Mouse (Mus musculus): ENCODE results near the gene Rnf128.
"Not testable (repeated sequence)": the region's sequence is repeated elsewhere in the genome, so short reads cannot be mapped to it uniquely, and the experiment has no call there.

Gene Rnf128

DNA sequence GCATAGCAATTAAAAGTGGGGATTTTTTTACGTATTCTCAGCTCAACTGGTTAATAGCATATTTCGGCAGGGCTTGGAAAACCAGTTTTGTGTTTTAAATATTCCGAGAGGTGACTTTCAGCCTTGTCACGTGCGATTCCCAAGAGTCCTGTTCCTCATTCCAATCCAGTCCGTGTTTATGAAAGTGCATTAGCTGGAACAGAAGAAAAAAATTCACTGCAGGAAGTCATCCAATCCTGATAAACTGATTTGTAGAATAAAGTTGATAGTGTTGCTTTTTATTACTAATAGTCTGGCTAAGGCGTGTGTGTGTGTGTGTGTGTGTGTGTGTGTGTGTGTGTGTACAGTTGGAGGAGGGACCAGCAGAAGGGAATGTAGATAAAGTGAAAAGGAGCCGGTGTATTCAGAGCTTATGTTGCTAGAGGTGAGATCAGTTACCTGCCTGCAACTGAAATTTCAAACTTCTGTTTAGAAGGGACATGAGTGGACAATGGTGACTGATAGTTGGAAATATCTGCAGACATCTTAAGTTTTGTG is at the start of gene Rnf128:
Rnf128 (plus strand) TSS at position 392 of the 537 bp plus-strand sequence.
- in situ Hi-C loops (cut with MseI, MboI) = no loop called here

- in situ Hi-C loops (cut with MseI, MboI) = no loop called here
Measured at GRCm38 (mm10) chrX:139516156-139516555, 47.0 kb upstream of the Rnf128 start.

DNA sequence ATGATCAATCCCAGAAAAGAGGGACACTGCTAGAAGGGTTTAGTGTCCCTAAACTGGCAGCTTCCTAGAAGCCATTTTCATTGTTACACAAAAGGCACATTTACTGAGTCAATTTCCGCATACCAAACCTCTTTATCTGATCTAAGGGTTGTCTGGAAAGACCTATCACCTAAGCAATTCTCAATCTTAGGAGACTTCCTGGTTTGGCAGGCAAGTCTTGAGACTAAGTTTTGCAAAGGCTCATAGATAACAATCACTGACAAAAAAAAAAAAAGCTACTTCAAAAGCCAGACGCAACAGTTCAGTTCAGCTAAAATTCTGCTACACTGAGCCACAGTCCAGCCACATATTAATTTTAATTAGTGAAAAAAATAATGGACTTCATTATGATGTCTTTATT is 43.9 kb upstream of the Rnf128 start:
- in situ Hi-C loops (cut with MseI, MboI) = no loop called here

DNA sequence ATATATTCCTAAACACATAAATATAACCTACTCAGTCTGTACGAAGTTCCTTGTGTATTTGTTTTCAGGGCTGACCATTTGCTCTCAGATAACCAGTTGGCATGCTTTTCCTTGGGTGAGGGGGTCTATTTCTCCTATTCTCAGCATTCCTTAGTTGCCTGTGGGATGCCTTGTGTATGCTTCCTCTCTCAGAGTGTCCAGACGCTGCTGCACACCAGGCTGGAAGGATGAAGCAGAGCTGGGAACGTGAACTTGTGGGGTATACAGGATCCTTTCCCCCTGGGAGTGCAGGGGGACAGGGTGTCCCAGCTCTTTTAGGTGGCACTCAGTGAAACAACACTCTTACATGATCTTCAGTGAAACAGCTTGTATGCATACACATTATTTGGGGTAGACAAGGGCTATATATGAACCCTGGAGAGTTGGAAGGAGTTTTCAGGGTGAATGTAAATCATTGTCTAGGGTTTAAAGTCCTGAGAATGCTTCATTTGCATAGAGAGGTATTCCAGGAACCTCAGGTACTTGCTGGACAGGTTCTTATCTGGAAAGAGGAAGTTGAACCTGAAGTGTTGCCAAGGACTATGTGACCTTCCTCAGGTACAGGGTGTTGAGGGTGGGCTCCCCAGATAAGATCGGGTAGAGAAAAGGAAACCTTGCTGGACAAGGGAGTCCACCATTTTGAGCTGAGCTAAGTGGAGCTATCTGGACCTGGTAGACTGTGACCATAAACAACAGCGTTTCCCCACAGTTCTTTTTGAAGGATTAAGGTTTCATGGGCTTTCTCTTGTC is 38.6 kb upstream of the Rnf128 start:
- in situ Hi-C loops (cut with MseI, MboI) = no loop called here

DNA sequence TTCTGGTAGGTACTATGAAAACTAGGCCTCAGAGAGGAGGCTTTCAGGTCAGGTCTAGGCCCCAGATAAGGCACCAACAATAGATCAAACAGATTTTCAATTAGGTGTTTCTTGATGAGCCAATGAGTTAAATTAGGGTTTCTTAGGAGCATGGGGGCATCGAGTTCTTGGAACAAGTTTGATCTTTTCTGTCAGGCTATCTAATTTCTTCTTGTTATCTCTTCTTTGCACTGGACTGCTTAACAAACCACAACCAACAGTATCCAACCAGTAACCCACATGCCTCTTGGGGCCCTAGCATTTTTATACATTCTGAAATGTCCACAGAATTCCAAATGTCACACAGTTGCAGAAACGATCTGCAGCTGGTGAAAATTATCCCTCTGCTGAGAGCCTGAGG is 37.4 kb upstream of the Rnf128 start:
- in situ Hi-C loops (cut with MseI, MboI) = no loop called here

DNA sequence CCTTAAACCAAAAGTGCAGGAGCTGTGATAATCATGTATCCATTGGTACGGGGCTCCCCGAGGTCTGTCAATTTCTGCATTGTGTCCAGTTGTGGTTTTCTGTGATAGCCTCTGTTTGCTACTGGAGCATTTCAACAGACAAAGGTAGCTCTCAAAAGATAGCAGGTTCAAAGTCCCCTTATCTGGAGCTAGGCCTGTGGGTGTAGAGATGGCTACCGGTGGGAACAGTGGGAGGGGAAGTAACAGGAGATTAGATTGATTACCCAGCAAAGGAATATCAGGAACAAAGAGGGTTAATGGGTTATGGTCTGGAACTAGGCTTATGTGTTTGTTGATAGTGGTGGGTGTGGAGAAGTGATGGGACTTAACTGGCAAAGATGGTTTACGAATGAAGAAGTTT is 36.1 kb upstream of the Rnf128 start:
- in situ Hi-C loops (cut with MseI, MboI) = no loop called here

GRCm38 (mm10) chrX:139529678-139530077 is 33.4 kb upstream of the Rnf128 start:
- in situ Hi-C loops (cut with MseI, MboI) = no loop called here

GRCm38 (mm10) chrX:139532293-139532692 is 30.8 kb upstream of the Rnf128 start:
- in situ Hi-C loops (cut with MseI, MboI) = no loop called here

GRCm38 (mm10) chrX:139537641-139538397 is 25.3 kb upstream of the Rnf128 start:
- in situ Hi-C loops (cut with MseI, MboI) = no loop called here

DNA sequence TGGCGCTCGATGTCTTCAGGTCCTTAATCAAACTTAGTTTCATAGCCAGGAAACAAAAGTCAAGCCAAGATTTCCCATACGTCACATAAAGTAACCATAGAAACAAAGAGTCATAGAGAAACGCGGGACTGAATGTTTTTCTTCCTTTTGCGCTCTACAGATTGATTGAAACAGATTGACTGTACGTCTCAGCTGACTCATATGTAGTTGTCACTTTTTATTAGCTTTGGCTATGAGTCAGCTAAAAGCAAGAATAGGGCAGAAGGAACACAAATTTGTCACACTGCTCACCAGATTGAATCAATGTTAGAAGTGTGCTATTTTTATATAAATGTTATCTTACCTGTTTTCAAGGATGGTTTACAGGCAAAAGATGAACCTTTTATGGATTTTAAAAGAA is 19.4 kb upstream of the Rnf128 start:
- in situ Hi-C loops (cut with MseI, MboI) = no loop called here

DNA sequence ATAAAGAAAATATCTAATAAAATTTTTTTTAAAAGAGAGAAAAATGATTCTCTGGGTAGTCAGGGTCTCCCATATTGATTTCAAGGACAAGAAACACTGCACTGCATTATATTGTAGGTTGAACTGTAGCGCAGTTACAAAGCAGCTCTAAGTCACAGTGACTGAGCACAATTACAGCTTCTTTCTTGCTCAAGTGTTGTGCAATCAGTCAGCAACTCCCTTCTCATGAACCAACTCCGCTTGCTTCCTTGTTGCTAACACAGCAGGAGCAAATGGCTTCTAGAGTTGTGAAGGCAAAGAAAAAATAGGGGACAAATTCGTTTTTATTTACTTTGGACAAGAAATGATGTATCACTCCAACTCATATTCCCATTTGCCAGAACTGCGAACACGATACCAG is 12.7 kb upstream of the Rnf128 start:
- in situ Hi-C loops (cut with MseI, MboI) = no loop called here

DNA sequence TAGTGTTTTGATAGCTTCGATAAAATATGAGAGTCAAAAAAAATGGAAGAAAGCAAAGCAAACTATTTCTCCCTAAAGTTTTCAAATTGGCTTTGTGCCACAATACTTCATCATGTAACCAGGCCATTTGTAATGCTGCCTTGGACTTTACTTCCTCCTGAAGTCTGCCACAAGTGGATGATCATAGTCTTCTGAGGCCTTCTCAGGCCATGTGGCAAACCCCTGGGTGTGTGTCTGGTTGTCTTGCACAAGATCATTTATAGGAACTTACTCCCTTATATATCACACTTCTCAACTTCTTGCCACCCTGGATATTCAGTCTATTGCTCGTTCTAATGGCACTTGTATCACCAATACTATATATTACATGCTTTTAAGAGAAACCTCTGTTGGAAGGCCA is 11.0 kb upstream of the Rnf128 start:
- in situ Hi-C loops (cut with MseI, MboI) = no loop called here

GRCm38 (mm10) chrX:139562255-139562924 is 726 bp upstream of the Rnf128 start:
- in situ Hi-C loops (cut with MseI, MboI) = no loop called here

DNA sequence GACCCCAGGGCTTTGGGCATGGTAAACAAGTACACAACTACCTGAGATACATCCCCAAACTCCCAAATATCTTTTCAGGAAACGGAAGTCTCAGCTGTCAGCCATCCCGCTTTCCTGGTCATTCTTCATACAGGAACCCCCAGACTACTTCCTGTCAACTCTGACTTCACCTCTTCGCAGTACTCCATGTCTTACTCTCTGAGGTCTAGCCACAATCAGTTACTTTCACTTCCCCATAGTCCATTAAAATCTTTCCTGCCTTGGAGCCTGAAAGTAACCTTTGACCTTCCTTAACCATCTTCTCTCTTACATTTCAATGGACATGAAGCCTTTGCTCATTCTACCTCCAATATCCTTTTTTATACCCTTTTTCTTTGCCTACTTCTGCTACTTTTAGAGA is 6.9 kb downstream of the Rnf128 start:
- in situ Hi-C loops (cut with MseI, MboI) = no loop called here

GRCm38 (mm10) chrX:139578649-139579278 is 15.6 kb downstream of the Rnf128 start:
- in situ Hi-C loops (cut with MseI, MboI) = no loop called here

- in situ Hi-C loops (cut with MseI, MboI) = no loop called here
Measured at GRCm38 (mm10) chrX:139583616-139584015, 20.5 kb downstream of the Rnf128 start.

- in situ Hi-C loops (cut with MseI, MboI) = not testable (repeated sequence)
Measured at GRCm38 (mm10) chrX:139586676-139587075, 23.6 kb downstream of the Rnf128 start.

- in situ Hi-C loops (cut with MseI, MboI) = no loop called here
Measured at GRCm38 (mm10) chrX:139596404-139596803, 33.3 kb downstream of the Rnf128 start.

GRCm38 (mm10) chrX:139610033-139610764 is 47.1 kb downstream of the Rnf128 start:
- in situ Hi-C loops (cut with MseI, MboI) = loop anchor here in 1 of 2 experiments (10.0 kb wide), 1 partner anchor 165 kb away; no protein-coding TSS in a partner anchor

GRCm38 (mm10) chrX:139610765-139611300 is 47.7 kb downstream of the Rnf128 start:
- in situ Hi-C loops (cut with MseI, MboI) = loop anchor here in 1 of 2 experiments (10.0 kb wide), 1 partner anchor 166 kb away; no protein-coding TSS in a partner anchor
